Mouse (Mus musculus): Measurements from ENCODE around the gene Smok2a. TPM values are rescaled to one million over a fixed set of nuclear protein-coding genes. Genes with fewer than 3 reads are reported as not detected.
A peak's percentile ranks its signal among the peaks of the same experiment; 100 is the strongest.
"Not testable (repeated sequence)": the region's sequence is repeated elsewhere in the genome, so short reads cannot be mapped to it uniquely, and the experiment has no call there.

Gene Smok2a
- polyA plus RNA-seq, 1 experiment from 2014 or later = not detected

- 79% methylated on average over 2 of the region's 2 CpGs for WGBS
- not testable (repeated sequence) for H3K4me1 ChIP-seq
- H3K9me3 ChIP-seq = peaks cover 45% of the 10 kb centered on the region
Measured at GRCm38 (mm10) chr17:13198812-13199211, 22.2 kb upstream of the Smok2a start.

GRCm38 (mm10) chr17:13199880-13200409, 21.0 kb upstream of the Smok2a start:
- H3K4me1 ChIP-seq; H3K27me3 ChIP-seq (ENCODE audit: insufficient read depth, poor library complexity, severe bottlenecking); H3K27ac ChIP-seq; H3K36me3 ChIP-seq; DNase-seq (ENCODE audit: low spot score); H3K4me3 ChIP-seq: not testable (repeated sequence)
- peaks cover 45% of the 10 kb centered on the region for H3K9me3 ChIP-seq
- WGBS = 77% methylated on average over 8 of the region's 9 CpGs

More at GRCm38 (mm10) chr17:13198812-13199211, 22.2 kb upstream of the Smok2a start:
- H3K4me3 ChIP-seq; H3K36me3 ChIP-seq; H3K27me3 ChIP-seq (ENCODE audit: insufficient read depth, poor library complexity, severe bottlenecking); H3K27ac ChIP-seq; DNase-seq (ENCODE audit: low spot score): not testable (repeated sequence)

DNA sequence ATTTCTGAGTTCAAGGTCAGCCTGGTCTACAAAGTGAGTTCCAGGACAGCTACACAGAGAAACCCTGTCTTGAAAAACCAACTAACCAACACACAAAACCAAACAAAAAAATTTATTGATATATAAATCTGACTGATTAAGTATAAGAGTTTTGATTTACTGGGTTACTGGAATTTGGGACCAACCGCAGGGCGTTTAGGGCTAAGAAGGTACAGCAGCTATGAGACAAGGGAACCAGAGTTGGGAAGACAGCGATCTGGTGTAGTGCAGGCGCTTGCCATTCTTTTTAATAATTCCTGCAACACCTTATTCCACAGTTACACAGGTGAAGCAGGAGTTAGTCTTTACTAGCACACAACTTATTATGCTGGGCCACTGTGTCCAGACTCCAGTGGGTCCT, 19.4 kb upstream of the Smok2a start:
- H3K4me3 ChIP-seq; H3K27me3 ChIP-seq (ENCODE audit: insufficient read depth, poor library complexity, severe bottlenecking); H3K36me3 ChIP-seq; DNase-seq (ENCODE audit: low spot score); H3K4me1 ChIP-seq; H3K27ac ChIP-seq: not testable (repeated sequence)
- WGBS = 80% methylated on average over 4 of the region's 4 CpGs
- H3K9me3 ChIP-seq = peaks cover 42% of the 10 kb centered on the region

DNA sequence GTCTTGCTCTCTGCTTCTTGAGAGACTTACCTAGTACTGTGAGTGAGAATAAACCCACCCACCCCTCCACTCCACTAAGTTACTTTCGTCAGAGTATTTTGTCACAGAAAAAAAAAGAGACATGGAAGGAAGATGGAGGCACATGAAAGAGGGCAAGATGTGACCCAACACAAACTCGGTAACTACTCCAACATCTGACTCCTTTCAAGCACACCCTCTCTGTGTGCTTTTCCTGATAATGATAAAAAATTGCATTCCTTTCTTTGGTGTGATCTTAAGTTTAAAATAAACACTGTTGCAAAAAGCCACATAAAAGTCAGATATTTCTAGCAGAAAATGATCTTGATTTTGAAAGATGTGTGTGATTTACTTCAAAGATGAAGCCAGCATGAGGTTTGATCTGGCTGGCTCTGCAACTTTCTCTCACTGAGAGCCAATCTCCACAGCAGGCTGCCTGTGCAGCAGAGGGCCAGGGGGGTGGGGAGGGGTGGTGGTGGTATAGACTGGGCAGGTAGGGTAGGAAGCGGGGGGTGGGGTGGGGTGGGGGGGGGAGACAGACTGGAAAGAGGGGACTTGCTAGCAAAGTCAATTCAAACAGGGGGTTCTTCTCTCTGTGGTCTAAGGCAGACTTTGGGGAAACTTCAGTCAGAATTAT, 18.4 kb upstream of the Smok2a start:
- not testable (repeated sequence) for H3K4me1 ChIP-seq; H3K27me3 ChIP-seq (ENCODE audit: insufficient read depth, poor library complexity, severe bottlenecking); H3K36me3 ChIP-seq; H3K4me3 ChIP-seq; H3K27ac ChIP-seq; DNase-seq (ENCODE audit: low spot score)
- peaks cover 51% of the 10 kb centered on the region for H3K9me3 ChIP-seq
- WGBS = 75% methylated on average over 2 of the region's 3 CpGs

- WGBS = 74% methylated on average over 1 of the region's 1 CpGs
- DNase-seq (ENCODE audit: low spot score) = not testable (repeated sequence)
- peaks cover 53% of the 10 kb centered on the region for H3K9me3 ChIP-seq
Measured at GRCm38 (mm10) chr17:13205247-13205646, 15.7 kb upstream of the Smok2a start.

DNA sequence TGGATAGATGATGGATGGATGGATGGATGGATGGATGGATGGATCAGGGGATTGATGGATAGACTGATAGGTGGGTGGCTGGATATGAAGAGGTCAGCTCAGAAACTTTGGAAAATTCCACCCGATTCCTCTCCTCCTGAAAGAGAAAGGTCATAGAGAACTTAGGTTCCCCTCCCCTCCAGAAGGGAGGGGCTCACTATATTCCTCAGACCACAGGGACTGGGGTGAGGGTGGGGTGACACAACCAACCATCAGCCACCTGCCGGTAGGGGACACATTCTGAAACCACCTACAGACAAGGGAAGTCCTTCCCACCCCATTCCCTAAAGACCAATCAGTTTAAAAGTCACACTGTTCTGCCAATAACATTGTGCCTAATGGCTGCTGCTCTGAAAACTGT, 14.5 kb upstream of the Smok2a start:
- Histone ChIP-seq H3K27me3 (ENCODE audit: insufficient read depth, poor library complexity, severe bottlenecking) (no peaks in the 10 kb centered on the region), H3K27ac (no peak overlapping the region), H3K9me3 (peaks cover 48% of the 10 kb centered on the region), H3K4me3 (no peak overlapping the region), H3K36me3 (no peaks in the 10 kb centered on the region), H3K4me1 (no peaks in the 10 kb centered on the region)
- 83% methylated on average over 2 of the region's 2 CpGs for WGBS
- DNase-seq (ENCODE audit: low spot score) = no peak

More at GRCm38 (mm10) chr17:13205247-13205646, 15.7 kb upstream of the Smok2a start:
- not testable (repeated sequence) for H3K4me3 ChIP-seq; H3K27ac ChIP-seq; H3K4me1 ChIP-seq; H3K36me3 ChIP-seq; H3K27me3 ChIP-seq (ENCODE audit: insufficient read depth, poor library complexity, severe bottlenecking)

GRCm38 (mm10) chr17:13208460-13208859, 12.5 kb upstream of the Smok2a start:
- H3K9me3 ChIP-seq = peaks cover 64% of the 10 kb centered on the region
- H3K4me3 ChIP-seq; H3K27me3 ChIP-seq (ENCODE audit: insufficient read depth, poor library complexity, severe bottlenecking); H3K4me1 ChIP-seq; H3K36me3 ChIP-seq; H3K27ac ChIP-seq; DNase-seq (ENCODE audit: low spot score): not testable (repeated sequence)

GRCm38 (mm10) chr17:13212136-13212850, 8.7 kb upstream of the Smok2a start:
- H3K4me3 ChIP-seq = no peak overlapping the region

DNA sequence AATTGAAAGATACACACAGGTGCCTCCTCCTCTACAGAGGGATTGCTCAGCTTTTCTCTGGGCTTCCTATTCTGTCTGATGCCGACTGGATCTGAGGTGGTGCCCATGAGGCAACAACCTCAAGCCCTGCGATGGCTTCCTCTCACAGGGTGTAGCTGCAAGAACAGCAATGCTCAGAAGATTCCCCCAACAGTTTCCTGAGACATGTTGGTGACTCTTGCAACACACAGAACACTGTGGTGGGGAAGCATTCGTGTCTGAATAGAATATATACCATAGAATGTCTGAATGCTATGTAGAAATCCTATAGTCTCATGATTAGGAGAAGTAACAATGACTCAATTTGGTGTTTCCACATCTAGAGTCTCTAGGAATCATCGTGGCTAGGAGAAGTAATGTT, 6.8 kb upstream of the Smok2a start:
- H3K4me1 ChIP-seq = no peaks in the 10 kb centered on the region
- no peak for DNase-seq (ENCODE audit: low spot score)
- WGBS = 55% methylated on average over 4 of the region's 4 CpGs
- H3K27me3 ChIP-seq (ENCODE audit: insufficient read depth, poor library complexity, severe bottlenecking) = no peaks in the 10 kb centered on the region
- H3K36me3 ChIP-seq = no peaks in the 10 kb centered on the region
- no peak overlapping the region for H3K27ac ChIP-seq
- peaks cover 91% of the 10 kb centered on the region for H3K9me3 ChIP-seq
- no peak overlapping the region for H3K4me3 ChIP-seq

More at GRCm38 (mm10) chr17:13212136-13212850, 8.7 kb upstream of the Smok2a start:
- no peak overlapping the region for H3K27ac ChIP-seq
- H3K36me3 ChIP-seq = no peaks in the 10 kb centered on the region
- peaks cover 82% of the 10 kb centered on the region for H3K9me3 ChIP-seq
- DNase-seq (ENCODE audit: low spot score) = no peak
- 64% methylated on average over 7 of the region's 7 CpGs for WGBS
- H3K4me1 ChIP-seq = no peaks in the 10 kb centered on the region
- H3K27me3 ChIP-seq (ENCODE audit: insufficient read depth, poor library complexity, severe bottlenecking) = no peaks in the 10 kb centered on the region

DNA sequence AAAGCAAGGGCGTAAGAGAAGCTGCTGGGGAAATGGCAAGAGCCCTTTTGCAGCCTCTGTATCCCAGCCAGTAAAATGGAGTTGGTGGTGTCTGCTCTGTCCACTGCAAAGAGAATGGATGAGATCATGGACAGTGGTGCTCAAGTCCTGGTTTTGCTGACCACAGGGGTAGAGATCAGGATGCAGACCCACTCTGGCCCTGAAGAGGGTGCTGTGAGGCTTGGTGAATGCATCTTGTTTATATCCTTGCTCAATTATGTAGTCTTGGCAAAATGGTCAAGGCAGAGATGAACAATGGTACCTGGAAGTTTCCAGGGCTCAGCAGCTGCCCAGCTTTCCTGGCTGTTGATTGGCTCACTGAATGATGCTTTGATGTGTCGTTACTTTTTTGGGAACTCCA, 5.4 kb upstream of the Smok2a start:
- no peak overlapping the region for H3K4me3 ChIP-seq
- peaks cover 96% of the 10 kb centered on the region for H3K9me3 ChIP-seq
- DNase-seq (ENCODE audit: low spot score) = no peak
- H3K4me1 ChIP-seq = no peaks in the 10 kb centered on the region
- H3K27me3 ChIP-seq (ENCODE audit: insufficient read depth, poor library complexity, severe bottlenecking) = no peaks in the 10 kb centered on the region
- WGBS = 73% methylated on average over 2 of the region's 2 CpGs
- H3K27ac ChIP-seq = no peak overlapping the region
- H3K36me3 ChIP-seq = no peaks in the 10 kb centered on the region

- peaks cover 88% of the 10 kb centered on the region for H3K9me3 ChIP-seq
- H3K4me3 ChIP-seq; H3K36me3 ChIP-seq; H3K27ac ChIP-seq; H3K27me3 ChIP-seq (ENCODE audit: insufficient read depth, poor library complexity, severe bottlenecking); H3K4me1 ChIP-seq: not testable (repeated sequence)
- peak; percentile 73 for DNase-seq (ENCODE audit: low spot score)
- WGBS = 80% methylated on average over 2 of the region's 2 CpGs
Measured at GRCm38 (mm10) chr17:13221921-13222320, 933 bp downstream of the Smok2a start.

- not testable (repeated sequence) for DNase-seq (ENCODE audit: low spot score); H3K4me1 ChIP-seq; H3K27me3 ChIP-seq (ENCODE audit: insufficient read depth, poor library complexity, severe bottlenecking); H3K27ac ChIP-seq; H3K36me3 ChIP-seq; H3K4me3 ChIP-seq
- WGBS = 71% methylated on average over 2 of the region's 2 CpGs
- H3K9me3 ChIP-seq = peaks cover 94% of the 10 kb centered on the region
Measured at GRCm38 (mm10) chr17:13229957-13230356, 9.0 kb downstream of the Smok2a start, which contains the start of gene Smok2b. Gene Smok2b, plus strand, starts transcription at chr17:13230257.

GRCm38 (mm10) chr17:13239461-13239860, 18.5 kb downstream of the Smok2a start:
- peaks cover 56% of the 10 kb centered on the region for H3K9me3 ChIP-seq

More at GRCm38 (mm10) chr17:13239461-13239860, 18.5 kb downstream of the Smok2a start:
- DNase-seq (ENCODE audit: low spot score); H3K27me3 ChIP-seq (ENCODE audit: insufficient read depth, poor library complexity, severe bottlenecking); H3K4me1 ChIP-seq; H3K27ac ChIP-seq; H3K36me3 ChIP-seq; H3K4me3 ChIP-seq: not testable (repeated sequence)
- WGBS = 75% methylated on average over 4 of the region's 4 CpGs
